Mouse (Mus musculus) kidney, postnatal 0 days (tissue): Measurements from ENCODE around the gene Agr2. TPM values are rescaled to one million over a fixed set of nuclear protein-coding genes. Genes with fewer than 3 reads are reported as not detected.

ENCODE experiments used
- ATAC-seq: fragments of 200-750 bp; cut with Nextera tagmentation; replicated peaks from 2 replicates; pipeline ENCODE4 v1.8.0; 2017; ENCODE audit warnings: low read depth, moderate number of reproducible peaks, moderate TSS enrichment, moderate library complexity; ENCODE audit not compliant: low FRiP score
- DNase-seq: peaks from one replicate; pipeline ENCODE4 v3.0.0-alpha.2; 2016; ENCODE audit warnings: low spot score
- H3K27ac ChIP-seq: fragments of 300-500 bp; sonication (generic); 2 replicates; pipeline ENCODE4 v1.5.1; 2014; ENCODE audit warnings: mild to moderate bottlenecking
- H3K27me3 ChIP-seq: fragments of 300-500 bp; sonication (generic); 2 replicates; pipeline ENCODE4 v1.6.1; 2014; ENCODE audit warnings: low read length, mixed read lengths; ENCODE audit not compliant: insufficient read depth
- H3K36me3 ChIP-seq: fragments of 300-500 bp; sonication (generic); 2 replicates; pipeline ENCODE4 v1.6.1; 2014; ENCODE audit warnings: low read length, mixed read lengths; ENCODE audit not compliant: insufficient read depth
- H3K4me1 ChIP-seq: fragments of 300-500 bp; sonication (generic); replicated peaks from 2 replicates; pipeline ENCODE4 v1.6.1; 2014; ENCODE audit warnings: antibody characterized with exemption, low read length, mixed read lengths; ENCODE audit not compliant: insufficient read depth
- H3K4me2 ChIP-seq: fragments of 300-500 bp; sonication (generic); 2 replicates; pipeline ENCODE4 v1.6.1; 2014; ENCODE audit warnings: mild to moderate bottlenecking, low read length, moderate library complexity, mixed read lengths
- H3K4me3 ChIP-seq: fragments of 300-500 bp; sonication (generic); replicated peaks from 2 replicates; pipeline ENCODE4 v1.5.1; 2014; ENCODE audit warnings: low read depth, low read length
- H3K9ac ChIP-seq: fragments of 300-500 bp; sonication (generic); 2 replicates; pipeline ENCODE4 v1.6.1; 2014; ENCODE audit warnings: low read depth, low read length
- H3K9me3 ChIP-seq: fragments of 300-500 bp; sonication (generic); replicated peaks from 2 replicates; pipeline ENCODE4 v1.6.1; 2016; ENCODE audit warnings: low read length, inconsistent platforms, mixed read lengths
- CTCF ChIP-seq: IDR thresholded peaks from 2 replicates; pipeline ENCODE4 v1.5.1; 2016; ENCODE audit warnings: antibody characterized with exemption, low read depth, mild to moderate bottlenecking, moderate library complexity
- WGBS: fragments of 180-500 bp; shearing (Covaris S2); extraction: QIAGEN DNeasy Blood & Tissue Kit; methylation state at CpG from one replicate; pipeline ENCODE4 v1.1.7; 2014; 5-methylcytosine and 5-hydroxymethylcytosine counted together
- polyA plus RNA-seq: library from polyadenylated mRNA; unstranded; fragments of >200 nt; fragmentation: Nextera tagmentation; extraction: Ambion mirVana; gene quantifications from 2 replicates; pipeline ENCODE4 v1.2.1, GENCODE M21; 2015

The Agr2 gene
- polyA plus RNA-seq, 1 experiment from 2014 or later = 3.6 TPM

GRCm38 (mm10) chr12:36030660-36031363 is 38.1 kb downstream of the Agr2 start:
- DNase-seq = no peak

DNA sequence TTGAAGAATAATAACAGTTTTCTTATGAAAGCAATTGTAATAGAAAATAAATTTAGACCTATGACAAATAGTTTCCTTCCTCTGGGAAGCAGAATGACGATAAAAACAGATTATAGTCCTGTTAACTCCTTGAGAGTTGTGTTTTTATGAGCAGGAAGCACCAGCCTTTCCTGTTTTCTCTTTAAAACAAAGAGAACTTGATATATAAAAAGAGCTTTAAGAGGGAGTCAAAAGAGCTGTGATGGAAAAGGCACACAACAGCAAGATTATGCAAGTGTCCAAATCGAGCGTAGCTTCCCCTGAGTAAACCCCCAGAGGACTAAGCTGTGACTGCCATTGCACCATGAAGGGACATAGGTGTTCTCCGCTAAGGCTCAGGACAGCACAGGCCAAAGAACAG is 39.7 kb downstream of the Agr2 start:
- no peak for TF ChIP-seq CTCF
- H3K27me3 ChIP-seq = no peaks in the 10 kb centered on the region
- H3K4me2 ChIP-seq = no peak overlapping the region
- no peaks in the 10 kb centered on the region for H3K9me3 ChIP-seq
- H3K4me1 ChIP-seq = no peaks in the 10 kb centered on the region
- ATAC-seq (no peak), DNase-seq (peak; percentile 54)
- 56% methylated on average over 4 of the region's 4 CpGs for WGBS
- no peaks in the 10 kb centered on the region for H3K36me3 ChIP-seq
- no peak overlapping the region for H3K27ac ChIP-seq
- no peak overlapping the region for H3K4me3 ChIP-seq
- no peak overlapping the region for H3K9ac ChIP-seq

More at GRCm38 (mm10) chr12:36030660-36031363, 38.1 kb downstream of the Agr2 start:
- Histone ChIP-seq H3K27me3 (no peaks in the 10 kb centered on the region), H3K27ac (no peak overlapping the region), H3K36me3 (no peaks in the 10 kb centered on the region), H3K9ac (no peak overlapping the region), H3K4me1 (no peaks in the 10 kb centered on the region), H3K4me2 (no peak overlapping the region), H3K9me3 (no peaks in the 10 kb centered on the region), H3K4me3 (no peak overlapping the region)
- WGBS = 87% methylated on average over 12 of the region's 12 CpGs
- ATAC-seq = no peak
- TF ChIP-seq CTCF = no peak

GRCm38 (mm10) chr12:36035501-36035900 is 42.8 kb downstream of the Agr2 start:
- no peaks in the 10 kb centered on the region for H3K27me3 ChIP-seq
- H3K4me3 ChIP-seq = no peak overlapping the region
- 96% methylated on average over 6 of the region's 6 CpGs for WGBS
- no peak overlapping the region for H3K9ac ChIP-seq
- no peaks in the 10 kb centered on the region for H3K9me3 ChIP-seq
- no peak for TF ChIP-seq CTCF
- H3K4me2 ChIP-seq = no peak overlapping the region
- no peak overlapping the region for H3K27ac ChIP-seq
- no peaks in the 10 kb centered on the region; the same call in 1 of the 2 replicates for H3K4me1 ChIP-seq
- no peaks in the 10 kb centered on the region for H3K36me3 ChIP-seq
- ATAC-seq = no peak
- no peak for DNase-seq

GRCm38 (mm10) chr12:36036121-36036520 is 43.4 kb downstream of the Agr2 start:
- no peak for TF ChIP-seq CTCF
- H3K4me1 ChIP-seq = no peaks in the 10 kb centered on the region; the same call in 1 of the 2 replicates
- H3K27me3 ChIP-seq = no peaks in the 10 kb centered on the region
- no peak overlapping the region for H3K4me3 ChIP-seq
- ATAC-seq (no peak), DNase-seq (no peak)
- no peak overlapping the region for H3K27ac ChIP-seq
- no peaks in the 10 kb centered on the region for H3K9me3 ChIP-seq
- 94% methylated on average over 7 of the region's 7 CpGs for WGBS
- H3K9ac ChIP-seq = no peak overlapping the region
- no peaks in the 10 kb centered on the region for H3K36me3 ChIP-seq
- H3K4me2 ChIP-seq = no peak overlapping the region

GRCm38 (mm10) chr12:36036776-36037175 is 44.1 kb downstream of the Agr2 start:
- no peak overlapping the region for H3K4me2 ChIP-seq
- H3K9ac ChIP-seq = no peak overlapping the region
- no peak overlapping the region for H3K4me3 ChIP-seq
- no peaks in the 10 kb centered on the region; the same call in 1 of the 2 replicates for H3K4me1 ChIP-seq
- 0 out of 2 replicates have a peak, but pooled peaks have one; percentile 47 for ATAC-seq
- no peak overlapping the region for H3K27ac ChIP-seq
- no peaks in the 10 kb centered on the region for H3K36me3 ChIP-seq
- H3K27me3 ChIP-seq = no peaks in the 10 kb centered on the region
- no peaks in the 10 kb centered on the region for H3K9me3 ChIP-seq
- WGBS = 75% methylated on average over 10 of the region's 10 CpGs
- DNase-seq = no peak
- TF ChIP-seq CTCF = no peak

- Histone ChIP-seq H3K27ac (no peak overlapping the region), H3K36me3 (no peaks in the 10 kb centered on the region), H3K4me1 (no peaks in the 10 kb centered on the region; the same call in 1 of the 2 replicates), H3K9me3 (no peaks in the 10 kb centered on the region), H3K4me2 (no peak overlapping the region), H3K4me3 (no peak overlapping the region), H3K27me3 (no peaks in the 10 kb centered on the region), H3K9ac (no peak overlapping the region)
- DNase-seq (no peak), ATAC-seq (no peak)
- TF ChIP-seq CTCF = no peak
- 68% methylated on average over 9 of the region's 9 CpGs for WGBS
Observed at GRCm38 (mm10) chr12:36039541-36040084, 46.9 kb downstream of the Agr2 start.
